Mouse (Mus musculus): ENCODE measurements around the gene Nprl2.

DNA sequence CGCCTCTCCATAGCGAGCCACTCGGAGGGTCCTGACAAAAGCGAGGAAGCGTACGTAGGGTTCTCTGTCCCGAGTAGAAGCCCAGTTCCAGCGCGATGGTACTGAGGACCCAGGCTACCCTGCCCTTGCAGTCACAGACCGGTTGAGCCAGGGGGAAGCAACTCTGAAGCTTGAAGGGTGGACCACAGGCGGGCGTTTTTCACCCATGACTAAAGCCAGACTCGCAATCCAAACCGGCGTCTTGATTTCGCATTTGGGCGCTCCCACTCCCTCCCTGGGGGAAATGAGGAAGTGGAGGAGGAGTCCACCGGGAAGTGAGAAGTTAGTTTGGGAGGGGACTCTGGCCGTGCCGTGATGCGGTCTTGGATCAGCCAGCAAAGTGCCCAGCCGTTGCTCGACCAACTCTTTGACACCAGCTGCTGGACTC lies 13.0 kb downstream of the Nprl2 start:
- TF ChIP-seq POLR2A (IDR thresholded peaks at IDR 0.05; ENCODE audit: extremely low read depth, insufficient read depth, low read length), result no peak
- TF ChIP-seq CTCF (IDR thresholded peaks at IDR 0.05; ENCODE audit: extremely low read depth, insufficient read depth, low read length), result no peak
